Mouse (Mus musculus) ES-E14 (cell line): Measurements from ENCODE around the gene D10Wsu102e.
"Not testable (repeated sequence)": the region's sequence is repeated elsewhere in the genome, so short reads cannot be mapped to it uniquely, and the experiment has no call there.

Source experiments
- CHD2 ChIP-seq: IDR thresholded peaks from 2 replicates; pipeline ENCODE4 v1.6.1; 2014; ENCODE audit warnings: mild to moderate bottlenecking, low read depth, low read length, inconsistent platforms
- HCFC1 ChIP-seq: IDR thresholded peaks from 2 replicates; pipeline ENCODE4 v1.6.1; 2012; ENCODE audit warnings: low read length, inconsistent platforms, borderline replicate concordance; ENCODE audit not compliant: insufficient read depth
- MAFK ChIP-seq: IDR thresholded peaks from 2 replicates; pipeline ENCODE4 v1.6.1; 2014; ENCODE audit warnings: mild to moderate bottlenecking, low read depth, low read length, inconsistent platforms; ENCODE audit not compliant: insufficient read depth
- ZC3H11A ChIP-seq: IDR thresholded peaks from 2 replicates; pipeline ENCODE4 v1.6.1; 2012; ENCODE audit warnings: low read depth, mild to moderate bottlenecking, inconsistent platforms, low read length, borderline replicate concordance
- ZNF384 ChIP-seq: IDR thresholded peaks from 2 replicates; pipeline ENCODE4 v1.6.1; 2012; ENCODE audit warnings: low read depth, low read length, inconsistent platforms

DNA sequence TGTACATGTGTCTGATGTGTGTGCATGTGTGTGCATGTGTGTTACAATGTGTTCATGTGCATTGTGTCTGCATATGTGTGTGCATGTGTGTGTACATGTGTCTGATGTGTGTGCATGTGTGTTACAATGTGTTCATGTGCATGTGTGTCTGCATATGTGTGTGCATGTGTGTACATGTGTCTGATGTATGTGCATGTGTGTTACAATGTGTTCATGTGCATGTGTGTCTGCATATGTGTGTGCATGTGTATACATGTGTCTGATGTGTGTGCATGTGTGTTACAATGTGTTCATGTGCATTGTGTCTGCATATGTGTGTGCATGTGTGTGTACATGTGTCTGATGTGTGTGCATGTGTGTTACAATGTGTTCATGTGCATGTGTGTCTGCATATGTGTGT lies 164.2 kb downstream of the D10Wsu102e start:
- not testable (repeated sequence) for TF ChIP-seq ZNF384, CHD2, HCFC1, MAFK, ZC3H11A
